Mouse (Mus musculus) R1 (cell line): ENCODE measurements at regions not wholly inside any gene's neighbourhood (a gene's known extent, or its start where the extent isn't known, plus 50 kb on each side); places are given as distances from the start of the nearest gene placed in this dataset.
A peak's percentile ranks its signal among the peaks of the same experiment; 100 is the strongest.

ENCODE experiments used
- DNase-seq: peaks from one replicate; pipeline ENCODE4 v3.0.0-alpha.2; 2018; ENCODE audit warnings: low read depth, low spot score

DNA sequence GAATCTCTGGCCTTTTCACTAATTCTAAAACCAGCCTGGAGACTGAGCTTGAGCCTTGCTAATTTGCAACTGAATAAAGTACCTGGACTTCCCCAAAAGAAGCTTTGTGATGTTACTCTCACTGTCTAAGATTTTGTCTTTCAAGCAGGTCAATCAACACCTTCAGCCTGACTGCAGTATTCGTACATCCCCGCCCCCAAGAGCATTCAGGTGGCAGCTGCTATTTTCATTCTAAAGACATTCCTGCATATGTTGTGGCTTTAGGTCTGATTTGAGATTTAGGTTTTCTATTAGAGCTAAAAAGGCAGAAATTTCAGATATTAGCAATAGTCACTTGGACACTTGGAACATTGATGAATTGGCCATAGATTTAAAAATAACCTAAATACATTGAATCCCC lies 1385.4 kb upstream of the 1700008P02Rik start:
- DNase-seq: peak; percentile 95

DNA sequence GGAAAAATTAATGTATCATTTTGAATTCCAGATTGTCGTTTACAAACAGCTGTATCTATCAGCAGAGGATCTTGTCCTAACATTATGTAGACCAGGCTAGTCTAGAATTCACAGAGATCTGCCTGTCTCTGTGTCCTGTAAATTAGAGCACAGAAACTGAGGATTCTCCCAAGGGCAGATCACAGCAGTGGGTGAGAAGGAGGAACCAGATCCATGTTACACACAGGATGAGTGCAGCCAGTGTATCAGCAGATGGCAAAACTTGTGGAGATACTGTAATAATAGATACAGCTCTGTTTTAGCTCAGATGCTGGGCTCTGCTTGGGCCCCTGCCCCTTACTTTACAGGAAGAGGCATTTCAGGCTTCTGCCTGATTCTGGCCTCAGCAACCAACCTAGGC lies 1384.0 kb upstream of the 1700008P02Rik start:
- peak; percentile 61 for DNase-seq

DNA sequence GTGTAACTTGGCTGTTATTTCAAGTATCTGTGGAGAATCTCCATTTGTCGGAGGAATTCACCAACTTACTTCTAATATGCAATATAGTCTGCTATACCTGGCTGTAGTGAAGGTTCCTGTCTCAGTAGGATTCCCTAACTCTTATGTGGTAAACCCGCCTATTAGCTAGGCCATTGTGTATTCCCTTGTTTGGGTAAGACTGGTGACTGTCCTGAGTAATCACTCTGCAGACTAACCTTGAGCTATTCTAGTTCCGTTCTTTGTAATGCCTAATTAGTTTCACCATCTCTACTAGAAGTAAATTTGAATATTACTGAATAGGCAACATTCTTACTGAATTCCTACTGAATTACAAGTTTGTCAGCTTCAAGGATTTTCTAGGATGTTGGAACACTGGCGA lies 1380.8 kb upstream of the 1700008P02Rik start:
- peak; percentile 94 for DNase-seq

DNA sequence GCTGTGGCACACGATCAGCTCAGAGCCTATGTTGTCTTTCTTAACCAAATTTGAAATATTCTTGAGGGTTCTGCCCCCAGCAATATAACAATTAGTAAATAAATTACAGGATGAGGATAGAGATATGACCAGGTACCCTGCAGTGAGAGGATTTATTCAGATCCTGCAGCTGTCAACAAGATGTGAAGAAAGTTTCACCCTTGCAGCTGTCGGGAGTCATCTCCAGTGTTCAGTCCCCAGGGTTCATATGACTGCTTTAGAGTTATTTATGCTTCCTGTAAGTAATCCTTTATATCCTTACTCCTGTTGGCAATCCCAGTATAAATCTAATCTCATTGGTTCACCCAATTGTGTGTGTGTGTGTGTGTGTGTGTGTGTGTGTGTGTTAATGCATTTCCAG lies 1372.1 kb upstream of the 1700008P02Rik start:
- no peak for DNase-seq

DNA sequence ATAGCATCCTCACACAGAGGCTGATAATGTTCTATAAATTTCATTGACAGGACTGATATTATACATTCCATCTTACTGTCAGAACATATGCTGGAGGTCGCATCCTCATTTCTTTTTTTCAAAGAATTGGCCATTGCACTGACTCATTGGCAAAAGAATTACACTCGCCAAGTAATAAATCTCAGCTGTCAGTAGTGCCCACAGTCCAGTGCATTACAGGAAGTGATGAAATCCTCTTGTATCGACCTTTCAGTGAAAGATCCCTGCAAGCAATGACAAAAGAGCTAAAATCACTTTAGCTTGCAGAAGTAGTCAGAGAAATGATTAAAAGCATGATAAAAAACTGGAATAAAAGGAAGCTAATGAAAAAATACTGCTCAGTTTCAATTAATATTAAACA lies 1353.0 kb upstream of the 1700008P02Rik start:
- DNase-seq: no peak

DNA sequence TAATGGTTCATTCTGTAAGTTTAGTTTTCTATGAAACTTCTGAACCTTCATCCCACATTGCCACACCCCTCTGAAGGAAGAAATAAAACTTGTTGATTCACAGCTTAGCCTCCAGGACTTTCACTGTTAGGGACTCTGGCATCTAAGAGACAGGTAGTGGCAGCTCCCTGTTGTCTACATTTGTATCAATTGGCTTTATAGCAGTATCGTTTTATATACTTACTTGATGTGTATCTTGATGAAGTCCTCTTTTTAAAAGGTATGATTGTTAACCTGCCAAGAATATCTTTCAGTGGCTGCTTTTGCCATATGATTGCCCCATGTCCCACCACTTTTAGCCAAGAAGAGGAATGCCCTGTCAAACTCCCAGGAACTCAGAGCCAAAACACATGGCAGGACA lies 1333.7 kb upstream of the 1700008P02Rik start:
- no peak for DNase-seq

DNA sequence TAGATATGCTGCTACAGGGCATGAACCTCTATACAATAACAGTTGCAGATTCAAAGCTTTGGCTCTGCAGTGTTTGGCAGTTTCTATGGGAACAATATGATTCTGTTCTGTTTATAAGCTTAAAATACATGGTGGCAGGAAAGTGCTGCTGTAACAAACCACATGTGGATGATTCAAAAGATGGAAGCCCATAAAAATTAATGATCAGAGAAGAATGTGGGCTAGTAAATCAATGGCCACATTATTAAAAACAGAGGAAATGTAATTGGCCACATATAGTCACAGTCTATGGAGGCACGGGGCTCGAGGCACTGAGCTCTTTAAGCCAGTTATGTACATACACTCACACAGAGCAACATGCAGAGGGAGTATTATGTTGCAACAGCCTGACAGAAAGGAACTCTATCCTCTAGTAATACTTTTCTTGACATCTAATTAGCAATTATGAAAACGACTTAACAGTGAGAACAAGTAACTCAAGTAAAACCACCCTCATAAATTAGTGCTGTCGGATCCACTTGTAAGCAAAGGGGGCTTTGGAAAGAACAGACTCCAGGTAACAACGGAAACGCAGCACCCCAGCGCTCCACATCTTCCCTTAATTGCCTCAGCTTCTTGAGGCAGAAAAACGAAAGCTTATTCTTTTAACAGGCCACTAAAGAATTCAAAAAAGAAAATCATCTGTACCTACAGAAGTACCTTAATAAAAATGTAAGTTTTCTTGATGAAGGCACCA lies 1323.6 kb upstream of the 1700008P02Rik start:
- no peak for DNase-seq
